Mouse (Mus musculus): ENCODE results near the gene Sptb.

The Sptb gene

GRCm38 (mm10) chr12:76673794-76674222, 36.5 kb downstream of the Sptb start:
- in situ Hi-C loops (cut with MseI, MboI): no loop called here

- in situ Hi-C loops (cut with MseI, MboI): no loop called here
These were observed 38.3 kb downstream of the Sptb start for GRCm38 (mm10) chr12:76672008-76672407.

- in situ Hi-C loops (cut with MseI, MboI): no loop called here
These were observed 39.7 kb downstream of the Sptb start for GRCm38 (mm10) chr12:76670533-76671086.

GRCm38 (mm10) chr12:76669956-76670530, 40.3 kb downstream of the Sptb start:
- in situ Hi-C loops (cut with MseI, MboI): no loop called here

- in situ Hi-C loops (cut with MseI, MboI): no loop called here
These were observed 41.5 kb downstream of the Sptb start for GRCm38 (mm10) chr12:76668654-76669419.

GRCm38 (mm10) chr12:76651788-76652345, 58.5 kb downstream of the Sptb start:
- in situ Hi-C loops (cut with MseI, MboI): no loop called here

GRCm38 (mm10) chr12:76649708-76650687, 60.3 kb downstream of the Sptb start:
- in situ Hi-C loops (cut with MseI, MboI): loop anchor here in 1 of 2 experiments (5.0 kb wide), 1 partner anchor 72 kb away; no protein-coding TSS in a partner anchor

GRCm38 (mm10) chr12:76645222-76646110, 64.9 kb downstream of the Sptb start:
- in situ Hi-C loops (cut with MseI, MboI): loop anchor here in 1 of 2 experiments (5.0 kb wide), 1 partner anchor 77 kb away; no protein-coding TSS in a partner anchor

- in situ Hi-C loops (cut with MseI, MboI): no loop called here
These were observed 66.7 kb downstream of the Sptb start for GRCm38 (mm10) chr12:76643679-76644078.

GRCm38 (mm10) chr12:76642616-76643015, 67.7 kb downstream of the Sptb start:
- in situ Hi-C loops (cut with MseI, MboI): no loop called here

GRCm38 (mm10) chr12:76640620-76641019, 69.7 kb downstream of the Sptb start:
- in situ Hi-C loops (cut with MseI, MboI): no loop called here

GRCm38 (mm10) chr12:76634899-76635693, 75.3 kb downstream of the Sptb start:
- in situ Hi-C loops (cut with MseI, MboI): no loop called here

GRCm38 (mm10) chr12:76623374-76623773, 87.0 kb downstream of the Sptb start:
- in situ Hi-C loops (cut with MseI, MboI): no loop called here

GRCm38 (mm10) chr12:76619847-76620246, 90.5 kb downstream of the Sptb start:
- in situ Hi-C loops (cut with MseI, MboI): no loop called here

GRCm38 (mm10) chr12:76618175-76618574, 92.2 kb downstream of the Sptb start:
- in situ Hi-C loops (cut with MseI, MboI): no loop called here

GRCm38 (mm10) chr12:76615580-76615937, 94.8 kb downstream of the Sptb start:
- in situ Hi-C loops (cut with MseI, MboI): no loop called here

- in situ Hi-C loops (cut with MseI, MboI): no loop called here
These were observed 95.3 kb downstream of the Sptb start for GRCm38 (mm10) chr12:76614868-76615579.

GRCm38 (mm10) chr12:76612621-76613020, 97.7 kb downstream of the Sptb start:
- in situ Hi-C loops (cut with MseI, MboI): no loop called here

All from mouse trophoblast stem cell (cell line).